Mouse (Mus musculus): ENCODE measurements around the gene Gclc.
"Not testable (repeated sequence)": the region's sequence is repeated elsewhere in the genome, so short reads cannot be mapped to it uniquely, and the experiment has no call there.

- TF ChIP-seq CTCF, EP300 (IDR thresholded peaks at IDR 0.05; ENCODE audit: low read depth): not testable (repeated sequence)
Observed at GRCm38 (mm10) chr9:77748292-77748691, 6.0 kb upstream of the Gclc start.
